Mouse (Mus musculus): ENCODE results near the gene Zbtb43.

Gene Zbtb43

GRCm38 (mm10) chr2:33454816-33455215 lies 13.5 kb downstream of the Zbtb43 start:
- DNase-seq (ENCODE audit: low spot score in 2 of 2) = no peak

GRCm38 (mm10) chr2:33453476-33453875 lies 14.9 kb downstream of the Zbtb43 start:
- DNase-seq (ENCODE audit: low spot score in 2 of 2) = peak in 1 of 2 experiments; percentile 68

GRCm38 (mm10) chr2:33452721-33453120 lies 15.6 kb downstream of the Zbtb43 start:
- no peak for DNase-seq (ENCODE audit: low spot score in 2 of 2)

- DNase-seq (ENCODE audit: low spot score in 2 of 2) = no peak
Measured at GRCm38 (mm10) chr2:33452140-33452539, 16.2 kb downstream of the Zbtb43 start.

GRCm38 (mm10) chr2:33451038-33451978 lies 17.1 kb downstream of the Zbtb43 start:
- no peak for DNase-seq (ENCODE audit: low spot score in 2 of 2)

GRCm38 (mm10) chr2:33449119-33449873 lies 19.1 kb downstream of the Zbtb43 start:
- DNase-seq (ENCODE audit: low spot score in 2 of 2) = no peak

- DNase-seq (ENCODE audit: low spot score in 2 of 2) = no peak
Measured at GRCm38 (mm10) chr2:33446796-33447195, 21.6 kb downstream of the Zbtb43 start.

GRCm38 (mm10) chr2:33445741-33446140 lies 22.6 kb downstream of the Zbtb43 start:
- no peak for DNase-seq (ENCODE audit: low spot score in 2 of 2)

GRCm38 (mm10) chr2:33444862-33445261 lies 23.5 kb downstream of the Zbtb43 start:
- DNase-seq (ENCODE audit: low spot score in 2 of 2) = no peak

GRCm38 (mm10) chr2:33444358-33444757 lies 24.0 kb downstream of the Zbtb43 start:
- DNase-seq (ENCODE audit: low spot score in 2 of 2) = peak; percentile 85 to 89

GRCm38 (mm10) chr2:33442701-33443100 lies 25.7 kb downstream of the Zbtb43 start:
- no peak for DNase-seq (ENCODE audit: low spot score in 2 of 2)

GRCm38 (mm10) chr2:33440893-33441292 lies 27.5 kb downstream of the Zbtb43 start:
- peak; percentile 55 to 76 for DNase-seq (ENCODE audit: low spot score in 2 of 2)

GRCm38 (mm10) chr2:33439980-33440670 lies 28.2 kb downstream of the Zbtb43 start:
- no peak for DNase-seq (ENCODE audit: low spot score in 2 of 2)

GRCm38 (mm10) chr2:33439471-33439881 lies 28.9 kb downstream of the Zbtb43 start:
- peak in 1 of 2 experiments; percentile 65 for DNase-seq (ENCODE audit: low spot score in 2 of 2)

GRCm38 (mm10) chr2:33438377-33438776 lies 30.0 kb downstream of the Zbtb43 start:
- DNase-seq (ENCODE audit: low spot score in 2 of 2) = no peak

- no peak for DNase-seq (ENCODE audit: low spot score in 2 of 2)
Measured at GRCm38 (mm10) chr2:33437184-33437583, 31.2 kb downstream of the Zbtb43 start.

GRCm38 (mm10) chr2:33436035-33436580 lies 32.3 kb downstream of the Zbtb43 start:
- no peak for DNase-seq (ENCODE audit: low spot score in 2 of 2)

GRCm38 (mm10) chr2:33435036-33435650 lies 33.2 kb downstream of the Zbtb43 start:
- no peak for DNase-seq (ENCODE audit: low spot score in 2 of 2)

GRCm38 (mm10) chr2:33432877-33433276 lies 35.5 kb downstream of the Zbtb43 start:
- no peak for DNase-seq (ENCODE audit: low spot score in 2 of 2)

GRCm38 (mm10) chr2:33430771-33431699 lies 37.3 kb downstream of the Zbtb43 start, which contains the start of gene Zbtb34:
Zbtb34 (minus strand) TSS chr2:33431324.
- DNase-seq (ENCODE audit: low spot score in 2 of 2) = no peak
